Mouse (Mus musculus): Measurements from ENCODE around the gene Myh6.

GRCm38 (mm10) chr14:54913343-54913742 is 53.4 kb downstream of the Myh6 start:
- TF ChIP-seq CTCF (IDR thresholded peaks at IDR 0.05; ENCODE audit: extremely low read depth, insufficient read depth, low read length) (no peak), POLR2A (IDR thresholded peaks at IDR 0.05; ENCODE audit: extremely low read depth, insufficient read depth, low read length) (no peak)

Data from cortical plate, adult 2 months (tissue).